Mouse (Mus musculus) bone marrow, adult 2 months (tissue): ENCODE measurements around the gene 4930404N11Rik.

Source experiments
- CTCF ChIP-seq: fragments of 200-500 bp; IDR thresholded peaks from 2 replicates; pipeline ENCODE4 v1.5.1; 2011; ENCODE audit warnings: low read length, control low read depth; ENCODE audit not compliant: control insufficient read depth, insufficient read depth
- POLR2A ChIP-seq: fragments of 200-500 bp; IDR thresholded peaks from 2 replicates; pipeline ENCODE4 v1.6.1; 2011; ENCODE audit warnings: low read depth, mild to moderate bottlenecking, control low read depth, low read length, borderline replicate concordance; ENCODE audit not compliant: control insufficient read depth

DNA sequence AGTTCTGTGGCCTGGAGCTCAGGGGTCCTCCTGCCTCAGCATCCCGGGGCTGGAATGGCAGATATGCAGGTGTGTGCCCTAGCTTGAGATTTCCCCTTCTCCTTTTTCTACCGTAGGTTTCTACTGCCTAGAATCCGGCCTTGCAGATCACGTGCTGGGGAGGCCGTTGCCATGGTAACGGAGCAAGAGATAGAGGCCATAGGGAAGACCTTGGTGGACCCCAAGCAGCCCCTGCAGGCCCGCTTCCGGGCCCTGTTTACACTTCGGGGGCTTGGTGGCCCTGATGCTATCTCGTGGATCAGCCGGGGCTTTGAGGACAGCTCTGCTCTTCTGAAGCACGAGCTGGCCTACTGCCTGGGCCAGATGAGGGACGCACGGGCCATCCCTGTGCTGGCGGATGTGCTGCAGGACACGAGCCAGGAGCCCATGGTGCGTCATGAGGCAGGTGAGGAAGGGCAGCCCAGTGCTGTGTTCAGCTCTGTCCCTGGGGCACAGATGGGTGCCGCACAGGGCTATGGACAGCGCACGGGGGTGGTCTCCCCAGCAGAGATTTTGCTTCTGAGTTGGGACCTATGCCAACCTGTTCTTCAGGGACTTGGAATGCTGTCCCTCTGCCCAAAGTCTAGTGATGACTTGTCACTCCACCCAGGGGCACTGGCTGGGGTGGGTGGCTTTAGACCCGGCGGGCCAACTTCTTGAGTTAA is 20.1 kb upstream of the 4930404N11Rik start:
- TF ChIP-seq CTCF (no peak), POLR2A (no peak)
